Mouse (Mus musculus) midbrain, postnatal 0 days (tissue): Measurements from ENCODE around the gene Ttc27. TPM values are rescaled to one million over a fixed set of nuclear protein-coding genes. Genes with fewer than 3 reads are reported as not detected.

Experiments
- ATAC-seq: fragments of 200-750 bp; cut with Nextera tagmentation; 2 replicates; pipeline ENCODE4 v1.8.0; 2017; ENCODE audit warnings: moderate number of reproducible peaks, mild to moderate bottlenecking, moderate TSS enrichment, moderate library complexity; ENCODE audit not compliant: low FRiP score
- DNase-seq: peaks from one replicate; pipeline ENCODE4 v3.0.0-alpha.2; 2015; ENCODE audit warnings: low spot score
- H3K27ac ChIP-seq: fragments of 300-500 bp; sonication (generic); 2 replicates; pipeline ENCODE4 v1.5.1; 2014; ENCODE audit warnings: low read depth, mild to moderate bottlenecking, low read length, mixed read lengths
- H3K27me3 ChIP-seq: fragments of 300-500 bp; sonication (generic); 2 replicates; pipeline ENCODE4 v1.6.1; 2014; ENCODE audit warnings: low read length, control low read depth, mixed read lengths; ENCODE audit not compliant: insufficient read depth
- H3K36me3 ChIP-seq: fragments of 300-500 bp; sonication (generic); 2 replicates; pipeline ENCODE4 v1.6.1; 2014; ENCODE audit warnings: low read length, control low read depth, mixed read lengths; ENCODE audit not compliant: insufficient read depth
- H3K4me1 ChIP-seq: fragments of 300-500 bp; sonication (generic); 2 replicates; pipeline ENCODE4 v1.6.1; 2014; ENCODE audit warnings: mild to moderate bottlenecking, control low read depth, antibody characterized with exemption, low read length, mixed read lengths; ENCODE audit not compliant: insufficient read depth
- H3K4me2 ChIP-seq: fragments of 300-500 bp; sonication (generic); 2 replicates; pipeline ENCODE4 v1.6.1; 2014; ENCODE audit warnings: low read depth, mild to moderate bottlenecking, low read length, mixed read lengths; ENCODE audit not compliant: poor library complexity, severe bottlenecking
- H3K4me3 ChIP-seq: fragments of 300-500 bp; sonication (generic); 2 replicates; pipeline ENCODE4 v1.5.1; 2014; ENCODE audit warnings: low read depth, mild to moderate bottlenecking, low read length, moderate library complexity
- H3K9ac ChIP-seq: fragments of 300-500 bp; sonication (generic); replicated peaks from 2 replicates; pipeline ENCODE4 v1.6.1; 2014; ENCODE audit warnings: mild to moderate bottlenecking, low read length, moderate library complexity, mixed read lengths; ENCODE audit not compliant: poor library complexity, severe bottlenecking
- H3K9me3 ChIP-seq: fragments of 300-500 bp; sonication (generic); 2 replicates; pipeline ENCODE4 v1.6.1; 2016; ENCODE audit warnings: low read length, control low read depth
- CTCF ChIP-seq: IDR thresholded peaks from 2 replicates; pipeline ENCODE4 v1.5.1; 2016; ENCODE audit warnings: antibody characterized with exemption, mild to moderate bottlenecking
- WGBS: fragments of 180-500 bp; shearing (Covaris S2); extraction: QIAGEN DNeasy Blood & Tissue Kit; methylation state at CpG from one replicate; pipeline ENCODE4 v1.1.7; 2014; 5-methylcytosine and 5-hydroxymethylcytosine counted together
- polyA plus RNA-seq: library from polyadenylated mRNA; unstranded; fragments of >200 nt; fragmentation: Nextera tagmentation; extraction: Ambion mirVana; gene quantifications from 2 replicates; pipeline ENCODE4 v1.2.1, GENCODE M21; 2015
- total RNA-seq: library from RNA; depleted of rRNA; stranded (reverse); fragments of >200 nt; gene quantifications from 2 replicates; pipeline ENCODE4 v1.2.3, GENCODE M21; 2014

Ttc27 gene
- total and polyA plus RNA-seq, 2 experiments from 2014 or later: 12.6 to 13.0 TPM

DNA sequence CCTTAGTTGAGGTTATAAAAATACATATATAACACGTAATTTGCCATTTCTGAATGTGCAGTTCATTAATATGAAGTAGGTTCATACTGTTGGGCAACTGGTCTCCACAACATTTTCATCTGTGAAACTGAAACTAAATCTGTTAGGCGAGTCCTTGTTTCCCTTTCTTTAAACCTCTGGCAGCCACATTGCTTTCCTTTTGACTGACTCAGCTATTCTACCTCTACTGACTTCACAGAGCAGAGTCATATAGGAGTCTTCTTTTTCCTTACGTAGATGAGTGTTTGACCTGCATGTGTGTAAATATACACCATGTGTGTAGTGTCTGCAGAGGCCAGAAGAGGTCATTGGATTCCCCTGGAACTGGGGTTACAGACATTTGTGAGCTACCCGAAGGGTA, 85.2 kb downstream of the Ttc27 start:
- H3K9ac ChIP-seq: no peak overlapping the region
- WGBS: 94% methylated on average over 4 of the region's 4 CpGs
- no peaks in the 10 kb centered on the region for H3K4me1 ChIP-seq
- no peaks in the 10 kb centered on the region for H3K27me3 ChIP-seq
- DNase-seq: no peak
- H3K9me3 ChIP-seq: no peaks in the 10 kb centered on the region
- H3K4me2 ChIP-seq: no peak overlapping the region
- no peaks in the 10 kb centered on the region for H3K36me3 ChIP-seq
- no peak overlapping the region for H3K4me3 ChIP-seq
- no peak overlapping the region for H3K27ac ChIP-seq
- ATAC-seq: no peak
- TF ChIP-seq CTCF: no peak

DNA sequence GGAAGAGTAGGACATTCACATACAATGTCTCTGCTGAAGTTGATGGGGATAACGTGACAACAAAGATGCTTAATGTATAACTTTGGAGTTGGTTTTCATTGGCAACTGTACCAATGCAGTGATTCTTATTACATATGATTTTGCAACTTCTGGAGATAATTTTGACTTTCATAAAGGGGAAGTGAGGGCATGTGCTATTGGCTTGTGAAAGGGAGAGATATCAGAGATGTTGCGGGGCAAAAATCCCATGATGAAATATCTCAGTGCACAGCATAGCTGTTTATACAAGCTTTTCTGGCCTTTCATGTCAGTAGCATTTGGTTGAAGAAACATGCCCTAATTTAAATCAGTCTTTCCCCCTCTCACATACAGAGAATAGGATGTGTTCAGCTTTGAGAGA, 86.3 kb downstream of the Ttc27 start:
- 97% methylated on average over 2 of the region's 2 CpGs for WGBS
- H3K36me3 ChIP-seq: no peaks in the 10 kb centered on the region

DNA sequence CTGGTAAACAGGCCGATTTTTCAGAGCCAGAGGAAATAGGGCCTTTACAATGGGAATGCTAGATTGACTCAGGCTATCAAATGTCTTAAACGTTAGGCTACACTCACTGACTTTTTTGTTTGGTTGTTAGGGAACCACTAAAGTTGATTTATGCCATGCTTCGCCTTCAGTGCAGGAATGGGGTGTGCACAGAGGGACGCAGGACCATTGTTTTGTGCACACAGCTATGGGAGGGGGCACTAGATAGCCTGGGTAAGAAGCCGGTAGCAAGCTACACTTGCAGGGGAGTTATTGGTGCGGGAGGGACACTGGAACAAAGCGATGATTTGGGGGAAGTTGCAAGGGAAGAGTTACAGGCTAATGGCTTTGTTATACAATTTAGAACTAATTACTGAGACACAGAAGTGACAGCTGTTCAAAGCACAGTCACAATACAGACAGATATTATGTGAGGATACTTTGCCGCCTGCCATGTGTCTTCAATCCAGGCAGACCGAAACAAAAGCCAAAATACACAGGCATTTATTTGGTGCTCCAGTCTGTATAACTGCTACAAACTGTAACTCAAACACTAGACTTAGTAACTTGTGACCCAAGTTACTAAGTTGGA, 86.9 kb downstream of the Ttc27 start:
- Histone ChIP-seq H3K4me1 (no peaks in the 10 kb centered on the region), H3K4me3 (no peak overlapping the region), H3K36me3 (no peaks in the 10 kb centered on the region), H3K27me3 (no peaks in the 10 kb centered on the region), H3K27ac (no peak overlapping the region), H3K9me3 (no peaks in the 10 kb centered on the region), H3K4me2 (no peak overlapping the region), H3K9ac (no peak overlapping the region)
- ATAC-seq: no peak
- TF ChIP-seq CTCF: no peak
- DNase-seq: no peak
- 70% methylated on average over 9 of the region's 9 CpGs for WGBS

More for the DNA sequence above, 86.3 kb downstream of the Ttc27 start:
- no peaks in the 10 kb centered on the region for H3K9me3 ChIP-seq
- TF ChIP-seq CTCF: no peak
- no peak overlapping the region for H3K4me3 ChIP-seq
- H3K27me3 ChIP-seq: no peaks in the 10 kb centered on the region
- DNase-seq (no peak), ATAC-seq (no peak)
- no peaks in the 10 kb centered on the region for H3K4me1 ChIP-seq
- no peak overlapping the region for H3K27ac ChIP-seq
- no peak overlapping the region for H3K9ac ChIP-seq
- H3K4me2 ChIP-seq: no peak overlapping the region

DNA sequence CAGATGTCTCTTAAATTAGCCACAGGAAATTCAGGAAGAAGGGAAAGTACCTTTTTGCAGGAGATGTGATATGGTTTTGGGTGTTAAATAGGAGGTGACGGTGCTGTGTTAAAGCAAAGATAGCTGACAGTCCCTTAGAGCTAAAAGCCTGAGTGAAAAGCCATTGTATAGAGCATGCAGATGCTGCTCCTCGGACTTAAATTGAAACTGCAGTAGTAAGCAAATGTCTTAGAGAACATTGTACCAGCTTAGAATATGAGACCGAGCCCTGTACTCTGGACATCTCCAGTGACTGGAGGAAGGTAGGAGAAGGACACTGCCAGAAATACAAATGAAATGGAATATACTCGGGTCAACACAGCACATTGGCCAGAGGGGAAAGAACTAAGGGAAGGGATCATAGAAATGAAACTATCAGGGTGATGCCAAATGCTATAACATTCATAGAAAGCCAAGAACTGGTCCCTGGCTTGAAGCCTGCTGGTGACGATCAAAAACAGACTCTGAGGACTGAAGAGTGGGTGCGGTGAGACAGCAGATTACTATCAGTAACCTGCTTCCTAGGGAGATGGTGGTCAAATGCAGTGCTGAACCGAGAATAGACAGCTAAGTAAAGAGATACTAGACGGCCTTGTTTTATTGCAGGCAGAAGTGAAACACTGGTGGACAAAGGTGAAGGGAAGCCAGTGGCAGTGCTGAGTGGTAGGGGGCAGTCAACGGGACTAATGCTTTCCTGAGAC, 90.1 kb downstream of the Ttc27 start:
- Histone ChIP-seq H3K4me1 (no peaks in the 10 kb centered on the region), H3K4me2 (no peak overlapping the region), H3K9me3 (no peaks in the 10 kb centered on the region), H3K36me3 (no peaks in the 10 kb centered on the region), H3K27ac (no peak overlapping the region), H3K9ac (no peak overlapping the region), H3K27me3 (no peaks in the 10 kb centered on the region), H3K4me3 (no peak overlapping the region)
- ATAC-seq (no peak), DNase-seq (no peak)
- no peak for TF ChIP-seq CTCF
- WGBS: 77% methylated on average over 9 of the region's 9 CpGs

DNA sequence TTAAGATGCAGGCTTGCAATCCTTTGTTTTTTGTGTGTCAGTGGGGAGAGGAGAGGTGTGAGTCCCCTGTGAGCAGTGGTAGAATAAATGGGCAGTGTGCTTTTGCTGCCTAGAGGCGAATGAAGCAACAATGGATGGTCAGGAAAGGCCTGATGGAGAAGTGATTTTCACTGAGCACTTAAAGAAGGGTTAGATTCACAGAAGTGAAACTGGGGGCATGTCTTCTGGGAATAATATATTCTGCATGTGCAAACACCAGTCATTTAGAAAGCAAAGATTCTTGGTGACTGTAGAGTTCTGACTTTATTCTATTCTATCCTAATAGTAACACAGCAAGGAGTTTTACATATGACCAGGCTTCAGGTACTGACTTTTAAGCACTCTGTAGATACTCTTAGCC, 90.8 kb downstream of the Ttc27 start:
- H3K27me3 ChIP-seq: no peaks in the 10 kb centered on the region
- H3K4me1 ChIP-seq: no peaks in the 10 kb centered on the region
- H3K27ac ChIP-seq: no peak overlapping the region
- H3K9ac ChIP-seq: no peak overlapping the region
- H3K4me3 ChIP-seq: no peak overlapping the region
- WGBS: 89% methylated on average over 1 of the region's 1 CpGs
- no peak for ATAC-seq
- H3K4me2 ChIP-seq: no peak overlapping the region
- DNase-seq: no peak
- H3K9me3 ChIP-seq: no peaks in the 10 kb centered on the region
- H3K36me3 ChIP-seq: no peaks in the 10 kb centered on the region
- TF ChIP-seq CTCF: no peak

DNA sequence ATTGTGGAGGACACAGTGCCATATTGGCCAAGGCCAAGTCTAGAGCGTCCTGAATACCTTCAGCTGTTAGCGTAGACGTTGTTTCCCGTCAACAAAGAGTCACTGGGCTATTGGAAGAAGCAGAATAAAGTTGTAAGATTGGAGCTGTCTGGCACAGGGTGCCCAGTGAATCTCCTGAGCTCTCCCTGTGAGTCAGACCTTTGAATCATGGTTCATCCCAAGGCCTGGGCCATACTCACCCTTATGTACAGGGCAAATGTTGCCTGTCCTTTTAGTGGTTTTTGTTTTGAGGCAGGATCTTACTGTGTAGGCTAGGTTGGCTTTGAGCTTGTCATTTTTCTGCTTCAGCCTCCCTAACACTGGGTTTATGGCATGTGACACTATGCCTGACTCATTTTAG, 91.4 kb downstream of the Ttc27 start:
- Histone ChIP-seq H3K4me2 (no peak overlapping the region), H3K4me1 (no peaks in the 10 kb centered on the region), H3K27me3 (no peaks in the 10 kb centered on the region), H3K27ac (no peak overlapping the region), H3K9ac (no peak overlapping the region), H3K9me3 (no peaks in the 10 kb centered on the region), H3K36me3 (no peaks in the 10 kb centered on the region), H3K4me3 (no peak overlapping the region)
- 87% methylated on average over 4 of the region's 4 CpGs for WGBS
- ATAC-seq (no peak; the same call in 1 of the 2 replicates), DNase-seq (no peak)
- TF ChIP-seq CTCF: no peak
